Mouse (Mus musculus): ENCODE measurements around the gene Gm21874. TPM values are rescaled to one million over a fixed set of nuclear protein-coding genes. Genes with fewer than 3 reads are reported as not detected.

Gene Gm21874
- total RNA-seq (2023): not detected

DNA sequence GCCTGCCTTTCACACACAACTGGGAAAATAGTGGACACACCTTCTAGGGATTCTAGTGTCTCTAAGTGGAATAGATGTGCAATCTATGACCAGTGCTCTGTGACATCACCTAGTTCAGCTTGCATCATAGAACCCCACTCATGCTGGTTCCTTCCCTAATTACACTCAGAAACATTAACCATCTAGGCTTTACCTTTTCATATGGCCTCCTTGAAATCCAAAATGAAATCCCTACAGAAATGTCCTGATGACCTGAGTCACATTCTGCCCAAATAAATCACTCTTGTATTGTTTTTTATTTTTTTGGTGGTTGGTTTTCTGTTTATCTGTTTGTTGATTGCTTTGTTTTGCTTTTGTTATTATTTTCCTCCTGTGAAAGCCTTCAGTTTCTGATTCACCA is at the start of gene Gm21874:
Gm21874 (minus strand) TSS at position 101 of the 400 bp plus-strand sequence.

Other genes with a start within 250 kb of the Gm21874 start
- gene Gm21721, start 214.0 kb downstream of the Gm21874 start, total RNA-seq (2023): not detected
- not detected for gene Gm21812, start 69.0 kb downstream of the Gm21874 start, total RNA-seq (2023)